Mouse (Mus musculus) CH12.LX (cell line): Measurements from ENCODE around the gene Zbtb34. TPM values are rescaled to one million over a fixed set of nuclear protein-coding genes. Genes with fewer than 3 reads are reported as not detected.

Experiments
- DNase-seq: peaks from one replicate; pipeline ENCODE4 v3.0.0-alpha.2; 2013; ENCODE audit errors: extremely low read depth
- H3K27ac ChIP-seq: 2 replicates; pipeline ENCODE4 v1.5.1; 2012; ENCODE audit warnings: low read depth, mild to moderate bottlenecking, control low read depth, moderate library complexity; ENCODE audit not compliant: insufficient read depth
- H3K27me3 ChIP-seq: replicated peaks from 2 replicates; pipeline ENCODE3; 2012; ENCODE audit warnings: inconsistent platforms
- H3K36me3 ChIP-seq, 2 experiments: replicated peaks in 1 of 2; 2 replicates each; pipeline versions ENCODE3 to v1.6.1; 2012; ENCODE audit warnings: inconsistent platforms in 1 of 2, low read length in 1 of 2, mild to moderate bottlenecking in 1 of 2, mixed read lengths in 1 of 2, moderate library complexity in 1 of 2; ENCODE audit not compliant: control insufficient read depth in 1 of 2, insufficient read depth in 1 of 2
- H3K4me1 ChIP-seq, 2 experiments: 2 replicates each; pipeline ENCODE4 v1.6.1; 2012; ENCODE audit warnings: inconsistent platforms in 1 of 2, moderate library complexity in 1 of 2; ENCODE audit not compliant: insufficient read depth in 2 of 2, control insufficient read depth in 1 of 2
- H3K4me2 ChIP-seq: 2 replicates; pipeline ENCODE4 v1.6.1; 2012; ENCODE audit warnings: low read depth, mild to moderate bottlenecking, control low read depth; ENCODE audit not compliant: poor library complexity, insufficient read depth, severe bottlenecking
- H3K4me3 ChIP-seq, 3 experiments: fragments of 150-350 bp in 1 of 3; sonication (generic) in 1 of 3; replicated peaks in 1 of 3; 2 replicates each; pipeline versions ENCODE3 to v1.5.1; 2011 to 2012; ENCODE audit warnings: low read depth in 2 of 3, low read length in 2 of 3, mild to moderate bottlenecking in 2 of 3, moderate library complexity in 2 of 3, control low read depth in 1 of 3, improper control_type of control experiment in 1 of 3, inconsistent platforms in 1 of 3, mixed read lengths in 1 of 3; ENCODE audit not compliant: poor library complexity in 1 of 3
- H3K79me2 ChIP-seq: replicated peaks from 2 replicates; pipeline ENCODE4 v1.6.1; 2012; ENCODE audit warnings: mild to moderate bottlenecking, moderate library complexity; ENCODE audit not compliant: control insufficient read depth, poor library complexity, insufficient read depth, severe bottlenecking; ENCODE audit errors: extremely low read depth
- H3K9ac ChIP-seq: 2 replicates; pipeline ENCODE4 v1.6.1; 2012; ENCODE audit warnings: low read depth, mild to moderate bottlenecking, control low read depth, moderate library complexity; ENCODE audit not compliant: insufficient read depth
- H3K9me3 ChIP-seq: replicated peaks from 2 replicates; pipeline ENCODE3; 2012; ENCODE audit warnings: low read length, inconsistent platforms, mixed read lengths
- CHD1 ChIP-seq: IDR thresholded peaks from 2 replicates; pipeline ENCODE4 v1.6.1; 2012; ENCODE audit warnings: low read depth, low read length, improper control_type of control experiment, inconsistent platforms
- CHD2 ChIP-seq: IDR thresholded peaks from 2 replicates; pipeline ENCODE4 v1.6.1; 2011; ENCODE audit warnings: low read length, improper control_type of control experiment
- CTCF ChIP-seq, 2 experiments: IDR thresholded peaks in 1 of 2; conservative IDR thresholded peaks in 1 of 2; 2 replicates each; pipeline ENCODE4 v1.5.1; 2011 to 2012; ENCODE audit warnings: low read depth in 2 of 2, low read length in 2 of 2, improper control_type of control experiment in 1 of 2, inconsistent platforms in 1 of 2, mild to moderate bottlenecking in 1 of 2, moderate library complexity in 1 of 2
- ETS1 ChIP-seq: conservative IDR thresholded peaks from 2 replicates; pipeline ENCODE4 v1.6.1; 2012; ENCODE audit warnings: low read depth, mild to moderate bottlenecking, inconsistent platforms, low read length, improper control_type of control experiment, moderate library complexity
- MAX ChIP-seq: IDR thresholded peaks from 2 replicates; pipeline ENCODE4 v1.6.1; 2011; ENCODE audit warnings: low read length, improper control_type of control experiment
- MEF2A ChIP-seq: IDR thresholded peaks from 2 replicates; pipeline ENCODE4 v1.6.1; 2014; ENCODE audit warnings: low read depth, mild to moderate bottlenecking, inconsistent platforms, low read length, improper control_type of control experiment, borderline replicate concordance
- RAD21 ChIP-seq: IDR thresholded peaks from 2 replicates; pipeline ENCODE4 v1.6.1; 2011; ENCODE audit warnings: low read depth, mild to moderate bottlenecking, low read length, improper control_type of control experiment, moderate library complexity
- SIN3A ChIP-seq: IDR thresholded peaks from 2 replicates; pipeline ENCODE4 v1.6.1; 2012; ENCODE audit warnings: low read length, improper control_type of control experiment, inconsistent platforms
- SMC3 ChIP-seq: IDR thresholded peaks from 2 replicates; pipeline ENCODE4 v1.6.1; 2011; ENCODE audit warnings: low read depth, low read length, improper control_type of control experiment
- TBP ChIP-seq: conservative IDR thresholded peaks from 2 replicates; pipeline ENCODE4 v1.6.1; 2011; ENCODE audit warnings: low read depth, low read length, improper control_type of control experiment
- TCF12 ChIP-seq: IDR thresholded peaks from 2 replicates; pipeline ENCODE4 v1.6.1; 2014; ENCODE audit warnings: low read depth, mild to moderate bottlenecking, inconsistent platforms, low read length, improper control_type of control experiment
- UBTF ChIP-seq: IDR thresholded peaks from 2 replicates; pipeline ENCODE4 v1.6.1; 2012; ENCODE audit warnings: low read depth, mild to moderate bottlenecking, inconsistent platforms, low read length, improper control_type of control experiment, moderate library complexity
- USF1 ChIP-seq: IDR thresholded peaks from 2 replicates; pipeline ENCODE4 v1.6.1; 2014; ENCODE audit warnings: low read depth, mild to moderate bottlenecking, inconsistent platforms, low read length, improper control_type of control experiment
- ZKSCAN1 ChIP-seq: IDR thresholded peaks from 2 replicates; pipeline ENCODE4 v1.6.1; 2012; ENCODE audit warnings: low read depth, inconsistent platforms, low read length, improper control_type of control experiment, borderline replicate concordance
- dilution Hi-C: fragments of 300-500 bp; cut with MboI; formaldehyde crosslinking; loops from 2 replicates; pipeline ENCODE4 v1.14.3; 2020; ENCODE audit warnings: low sequenced_read_pairs; ENCODE audit not compliant: extremely low pct_unique_long_range_greater_than_20kb, extremely low pct_ligation_motif_present
- in situ Hi-C: fragments of 300-500 bp; cut with MboI; formaldehyde crosslinking; loops from 3 replicates; pipeline ENCODE4 v1.14.3; 2019; ENCODE audit warnings: low sequenced_read_pairs, low pct_ligation_motif_present, low pct_unique_long_range_greater_than_20kb, mixed read lengths
- polyA plus RNA-seq: library from polyadenylated mRNA; unstranded; fragments of >175 nt; gene quantifications from 2 replicates; pipeline ENCODE4 v1.2.1, GENCODE M21; 2012; ENCODE audit warnings: low read depth; ENCODE audit not compliant: insufficient read length
- total RNA-seq, 2 experiments: library from RNA; depleted of rRNA; stranded (reverse); fragments of 300-350 nt in 1 of 2; fragments of >200 nt in 1 of 2; gene quantifications; 2 replicates each; pipeline ENCODE4 v1.2.3; 2012 to 2014

Gene Zbtb34
- total and polyA plus RNA-seq, 3 experiments = 3.4 to 5.8 (median 5.0) TPM

DNA sequence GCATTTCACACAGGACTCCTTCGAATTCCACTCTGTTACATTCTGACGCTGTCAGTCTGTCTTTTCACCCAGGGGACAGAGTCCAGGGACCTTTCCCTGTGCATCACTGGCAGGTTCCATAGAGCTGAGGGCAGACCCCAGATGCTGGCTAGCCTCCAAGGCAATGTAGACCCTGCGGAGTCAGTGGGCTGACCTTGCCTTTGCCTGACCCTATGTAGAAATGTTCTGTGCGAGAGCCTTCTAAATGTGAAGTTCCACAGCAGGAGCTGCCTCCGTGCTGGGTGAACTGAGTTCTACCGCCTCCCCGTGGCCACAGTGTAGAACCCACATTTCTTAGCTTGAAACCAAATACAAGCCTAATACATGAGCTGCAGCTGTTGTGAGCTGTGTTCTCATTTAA is 28.9 kb downstream of the Zbtb34 start:
- Histone ChIP-seq H3K4me1 (peaks cover 7 to 37% of the 10 kb centered on the region in 2 experiments), H3K27ac (no peak overlapping the region), H3K9me3 (no peaks in the 10 kb centered on the region), H3K4me2 (no peak overlapping the region), H3K79me2 (no peaks in the 10 kb centered on the region; the same call in 1 of the 2 replicates), H3K36me3 (peaks cover 0 to 14% of the 10 kb centered on the region in 2 experiments), H3K9ac (no peak overlapping the region), H3K27me3 (no peaks in the 10 kb centered on the region), H3K4me3 (no peak overlapping the region)
- dilution Hi-C loops (no loop called here), in situ Hi-C loops (loop anchor here (5.0 kb wide), 2 partner anchors 50 to 245 kb away; no protein-coding TSS in a partner anchor)
- peak; percentile 62 for DNase-seq
- TF ChIP-seq CTCF (conservative IDR thresholded peaks at IDR 0.05 in 1 of 2, IDR thresholded peaks at IDR 0.05 in 1 of 2; ENCODE audit: low read depth in 2 of 2, low read length in 2 of 2) = peak; percentile 35 to 85; a peak in 3 of 4 replicates
- TF ChIP-seq CHD2 = no peak
- TF ChIP-seq ZKSCAN1 = no peak
- no peak for TF ChIP-seq TBP
- TF ChIP-seq ETS1 = no peak
- no peak for TF ChIP-seq CHD1
- TF ChIP-seq MAX = no peak
- TF ChIP-seq TCF12 = no peak
- TF ChIP-seq SIN3A = no peak
- peak; percentile 75 for TF ChIP-seq SMC3
- no peak for TF ChIP-seq UBTF
- TF ChIP-seq RAD21 = peak; percentile 79

GRCm38 (mm10) chr2:33401217-33401616 is 29.9 kb downstream of the Zbtb34 start:
- dilution Hi-C loops (no loop called here), in situ Hi-C loops (loop anchor here (5.0 kb wide), 2 partner anchors 49 to 244 kb away; no protein-coding TSS in a partner anchor)
- TF ChIP-seq UBTF (no peak), SMC3 (peak; percentile 21; the same call in 1 of the 2 replicates), MEF2A (no peak), ETS1 (no peak), CTCF (conservative IDR thresholded peaks at IDR 0.05 in 1 of 2, IDR thresholded peaks at IDR 0.05 in 1 of 2; ENCODE audit: low read depth in 2 of 2, low read length in 2 of 2) (peak in 1 of 2 experiments; percentile 53; a peak in 2 of 4 replicates), RAD21 (peak; percentile 19), USF1 (no peak)
- no peaks in the 10 kb centered on the region; the same call in 1 of the 2 replicates for H3K79me2 ChIP-seq
- no peak overlapping the region for H3K4me3 ChIP-seq
- H3K9ac ChIP-seq = no peak overlapping the region
- no peak overlapping the region for H3K4me2 ChIP-seq
- DNase-seq = no peak
- peaks cover 0 to 8% of the 10 kb centered on the region in 2 experiments for H3K36me3 ChIP-seq
- no peak overlapping the region for H3K27ac ChIP-seq
- peaks cover 3 to 28% of the 10 kb centered on the region in 2 experiments; a peak in 3 of 4 replicates for H3K4me1 ChIP-seq
- H3K9me3 ChIP-seq = no peaks in the 10 kb centered on the region
- no peaks in the 10 kb centered on the region for H3K27me3 ChIP-seq
